Mouse (Mus musculus): Measurements from ENCODE around the gene Defb21. TPM values are rescaled to one million over a fixed set of nuclear protein-coding genes. Genes with fewer than 3 reads are reported as not detected.

Gene Defb21
- polyA plus RNA-seq, 1 experiment from 2014 or later = not detected

Other genes with a start within 250 kb of the Defb21 start
- gene Rbck1, start 240.1 kb upstream of the Defb21 start, polyA plus RNA-seq (2014; fragmentation: Nextera tagmentation; extraction: Ambion mirVana) = 58.2 and 64.9 TPM in 2 replicates
- 1.4 and 1.7 TPM in 2 replicates for gene Trib3, start 228.7 kb upstream of the Defb21 start, polyA plus RNA-seq (2014; fragmentation: Nextera tagmentation; extraction: Ambion mirVana)
- gene Nrsn2, start 196.1 kb upstream of the Defb21 start, polyA plus RNA-seq (2014; fragmentation: Nextera tagmentation; extraction: Ambion mirVana) = 3.0 and 4.2 TPM in 2 replicates
- 19.6 and 20.7 TPM in 2 replicates for gene Sox12, start 174.7 kb upstream of the Defb21 start, polyA plus RNA-seq (2014; fragmentation: Nextera tagmentation; extraction: Ambion mirVana)
- 61.6 and 67.7 TPM in 2 replicates for gene Zcchc3, start 157.7 kb upstream of the Defb21 start, polyA plus RNA-seq (2014; fragmentation: Nextera tagmentation; extraction: Ambion mirVana)
- gene 6820408C15Rik, start 157.2 kb upstream of the Defb21 start, polyA plus RNA-seq (2014; fragmentation: Nextera tagmentation; extraction: Ambion mirVana) = 0.17 and 0.24 TPM in 2 replicates
- not detected in 2 replicates for gene Defb23, start 108.1 kb upstream of the Defb21 start, polyA plus RNA-seq (2014; fragmentation: Nextera tagmentation; extraction: Ambion mirVana)
- not detected in 2 replicates for gene Defb20, start 95.7 kb upstream of the Defb21 start, polyA plus RNA-seq (2014; fragmentation: Nextera tagmentation; extraction: Ambion mirVana)
- not detected in 2 replicates for gene Defb22, start 82.6 kb upstream of the Defb21 start, polyA plus RNA-seq (2014; fragmentation: Nextera tagmentation; extraction: Ambion mirVana)
- gene Defb26, start 61.1 kb upstream of the Defb21 start, polyA plus RNA-seq (2014; fragmentation: Nextera tagmentation; extraction: Ambion mirVana) = not detected in 2 replicates
- gene Defb28, start 54.5 kb upstream of the Defb21 start, polyA plus RNA-seq (2014; fragmentation: Nextera tagmentation; extraction: Ambion mirVana) = not detected in 2 replicates
- not detected in 2 replicates for gene Defb29, start 32.6 kb upstream of the Defb21 start, polyA plus RNA-seq (2014; fragmentation: Nextera tagmentation; extraction: Ambion mirVana)
- not detected in 2 replicates for gene Gm17416, start 3.4 kb upstream of the Defb21 start, polyA plus RNA-seq (2014; fragmentation: Nextera tagmentation; extraction: Ambion mirVana)
- gene Defb19, start 7.6 kb downstream of the Defb21 start, polyA plus RNA-seq (2014; fragmentation: Nextera tagmentation; extraction: Ambion mirVana) = not detected in 2 replicates
- not detected in 2 replicates for gene Defb45, start 26.7 kb downstream of the Defb21 start, polyA plus RNA-seq (2014; fragmentation: Nextera tagmentation; extraction: Ambion mirVana)
- not detected in 2 replicates for gene Defb36, start 31.6 kb downstream of the Defb21 start, polyA plus RNA-seq (2014; fragmentation: Nextera tagmentation; extraction: Ambion mirVana)
- gene Defb25, start 50.3 kb downstream of the Defb21 start, polyA plus RNA-seq (2014; fragmentation: Nextera tagmentation; extraction: Ambion mirVana) = not detected in 2 replicates
- 0.36 and 0.91 TPM in 2 replicates for gene Rem1, start 54.2 kb downstream of the Defb21 start, polyA plus RNA-seq (2014; fragmentation: Nextera tagmentation; extraction: Ambion mirVana)
- 115 and 118 TPM in 2 replicates for gene H13, start 96.7 kb downstream of the Defb21 start, polyA plus RNA-seq (2014; fragmentation: Nextera tagmentation; extraction: Ambion mirVana)
- 40.6 and 45.1 TPM in 2 replicates for gene Mcts2, start 114.3 kb downstream of the Defb21 start, polyA plus RNA-seq (2014; fragmentation: Nextera tagmentation; extraction: Ambion mirVana)
- gene Id1, start 163.5 kb downstream of the Defb21 start, polyA plus RNA-seq (2014; fragmentation: Nextera tagmentation; extraction: Ambion mirVana) = 166 and 179 TPM in 2 replicates
- gene Cox4i2, start 181.4 kb downstream of the Defb21 start, polyA plus RNA-seq (2014; fragmentation: Nextera tagmentation; extraction: Ambion mirVana) = 9.8 and 11.1 TPM in 2 replicates

Data from embryonic facial prominence, embryonic 11.5 days (tissue).